7 mouse cellular contexts compared by ENCODE assay signal in genomic region chr6:118379451-118380167, GRCm38 (mm10). TPM values are rescaled to one million over a fixed set of nuclear protein-coding genes. Genes with fewer than 3 reads are reported as not detected.
DNase-seq lines count a peak whose midpoint lies in the region; ATAC-seq and TF ChIP-seq lines count a peak whose summit lies in the region.

No protein-coding gene starts in this region.

- peak; percentile 93 for TF ChIP-seq CTCF in left cerebral cortex, adult 2 months (IDR thresholded peaks at IDR 0.05)

- H3K27ac ChIP-seq in hindbrain, embryonic 15.5 days (replicated peaks): no peak overlapping the region
- no peak overlapping the region for H3K27ac ChIP-seq in left cerebral cortex, adult 2 months

- peak; percentile 90 for ATAC-seq in hindbrain, embryonic 15.5 days (ENCODE audit: low FRiP score, low read depth)

- peaks cover 7% of the 10 kb centered on the region; the same call in 1 of the 2 replicates for H3K4me1 ChIP-seq in hindbrain, embryonic 15.5 days (replicated peaks)
- peaks cover 61% of the 10 kb centered on the region for H3K4me1 ChIP-seq in megakaryocyte, embryonic 14.5 days

- intact Hi-C loops in left cerebral cortex, adult 2 months (cut with DNase I): loop anchor here (1.0 to 2.0 kb wide), 2 partner anchors 185 to 200 kb away; no protein-coding TSS in a partner anchor

- WGBS in hindbrain, embryonic 15.5 days: 30% methylated on average over 20 of the region's 20 CpGs

- no peaks in the 10 kb centered on the region for H3K9me3 ChIP-seq in hindbrain, embryonic 15.5 days
- H3K9me3 ChIP-seq in megakaryocyte, embryonic 14.5 days: no peaks in the 10 kb centered on the region

- H3K27me3 ChIP-seq in hindbrain, embryonic 15.5 days: no peaks in the 10 kb centered on the region
- H3K27me3 ChIP-seq in megakaryocyte, embryonic 14.5 days (replicated peaks): peaks cover 30% of the 10 kb centered on the region

- 0 out of 2 replicates have a peak overlapping the region, but pooled peaks have one; percentile 17 for H3K9ac ChIP-seq in hindbrain, embryonic 15.5 days

- DNase-seq in R1 (ENCODE audit: low read depth, low spot score): peak; percentile 65
- DNase-seq in cerebellum, postnatal 10 days: peak; percentile 96
- DNase-seq in frontal cortex, postnatal 25 days (ENCODE audit: low spot score in 2 of 2): peak; percentile 74
- peak; percentile 68 to 79 for DNase-seq in left cerebral cortex, adult 2 months (ENCODE audit: extremely low spot score in 1 of 2, low spot score in 2 of 2)
- DNase-seq in right cerebral cortex, postnatal 4 days: peak; percentile 96

- peak overlapping the region; percentile 46 for H3K4me2 ChIP-seq in hindbrain, embryonic 15.5 days

- H3K36me3 ChIP-seq in hindbrain, embryonic 15.5 days: peaks cover 21% of the 10 kb centered on the region
- H3K36me3 ChIP-seq in megakaryocyte, embryonic 14.5 days (replicated peaks; ENCODE audit: low read length): peaks cover 34% of the 10 kb centered on the region

- 0 out of 2 replicates have a peak overlapping the region, but pooled peaks have one; percentile 11 for H3K4me3 ChIP-seq in hindbrain, embryonic 15.5 days
- H3K4me3 ChIP-seq in left cerebral cortex, adult 2 months: no peak overlapping the region
- H3K4me3 ChIP-seq in megakaryocyte, embryonic 14.5 days (replicated peaks): peak overlapping the region; percentile 86

RNA-seq across cellular contexts. Expression of gene Bms1, which starts 39.7 kb away (rescaled TPM):
- 20.9 and 22.1 TPM in 2 replicates for polyA plus RNA-seq in hindbrain, embryonic 15.5 days (2015; fragmentation: Nextera tagmentation; extraction: Ambion mirVana)
- total RNA-seq in left cerebral cortex, adult 2 months (2021): 10 to 100 TPM; 28.7 to 31.2 TPM
- 5.7 and 15.7 TPM in 2 replicates for polyA plus RNA-seq in megakaryocyte, embryonic 14.5 days (2012; ENCODE audit: insufficient read depth, low replicate concordance)
